Mouse (Mus musculus) lung, adult 2 months (tissue): ENCODE measurements around the gene Lcat.

Source experiments
- CTCF ChIP-seq: fragments of 200-500 bp; IDR thresholded peaks from 2 replicates; pipeline ENCODE4 v1.5.1; 2011; ENCODE audit warnings: mild to moderate bottlenecking, low read length, control low read depth; ENCODE audit not compliant: insufficient read depth
- POLR2A ChIP-seq: fragments of 200-500 bp; IDR thresholded peaks from 2 replicates; pipeline ENCODE4 v1.6.1; 2011; ENCODE audit warnings: low read depth, mild to moderate bottlenecking, control low read depth, low read length, borderline replicate concordance; ENCODE audit errors: extremely low read depth

DNA sequence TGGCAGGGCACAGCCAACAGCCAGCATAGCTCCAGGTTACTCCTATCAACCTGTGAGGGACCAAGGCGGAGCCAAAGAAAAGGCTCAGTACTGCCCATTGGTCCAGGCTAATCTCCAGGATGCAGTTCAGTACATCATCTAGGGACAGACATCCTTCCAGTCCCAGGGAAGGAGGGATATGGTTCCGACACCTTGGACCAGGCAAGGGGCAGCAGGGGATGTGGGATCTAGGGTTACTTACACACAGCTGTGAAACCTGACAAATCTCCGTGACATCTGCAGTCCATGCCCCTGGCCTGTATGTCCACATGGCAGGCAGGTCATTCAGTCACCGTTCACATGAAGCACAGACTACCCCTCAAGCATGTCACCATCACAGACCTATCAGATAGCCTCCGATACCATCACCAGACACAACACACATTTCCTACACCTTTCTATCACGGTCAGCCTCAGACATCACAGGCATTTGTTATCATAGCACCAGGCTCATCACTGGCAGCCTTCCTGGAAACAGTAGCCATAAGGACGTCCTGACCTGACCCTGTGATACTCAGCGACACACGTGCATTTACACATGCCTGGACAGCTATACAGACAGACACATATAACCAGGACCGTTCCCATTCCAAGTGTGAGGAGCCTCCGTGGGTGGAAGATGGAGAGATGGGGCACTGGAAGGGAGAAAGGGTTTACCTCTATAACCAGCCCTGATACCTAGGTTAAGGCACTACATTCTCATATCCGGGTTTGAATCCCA lies 21.5 kb upstream of the Lcat start:
- no peak for TF ChIP-seq CTCF
- no peak for TF ChIP-seq POLR2A
